Mouse (Mus musculus): ENCODE results near the gene Grn. TPM values are rescaled to one million over a fixed set of nuclear protein-coding genes. Genes with fewer than 3 reads are reported as not detected.
A peak's percentile ranks its signal among the peaks of the same experiment; 100 is the strongest.
"Not testable (repeated sequence)": the region's sequence is repeated elsewhere in the genome, so short reads cannot be mapped to it uniquely, and the experiment has no call there.

Gene Grn
- total RNA-seq (2021), result 10 to 100 TPM; 54.0 to 58.5 TPM

DNA sequence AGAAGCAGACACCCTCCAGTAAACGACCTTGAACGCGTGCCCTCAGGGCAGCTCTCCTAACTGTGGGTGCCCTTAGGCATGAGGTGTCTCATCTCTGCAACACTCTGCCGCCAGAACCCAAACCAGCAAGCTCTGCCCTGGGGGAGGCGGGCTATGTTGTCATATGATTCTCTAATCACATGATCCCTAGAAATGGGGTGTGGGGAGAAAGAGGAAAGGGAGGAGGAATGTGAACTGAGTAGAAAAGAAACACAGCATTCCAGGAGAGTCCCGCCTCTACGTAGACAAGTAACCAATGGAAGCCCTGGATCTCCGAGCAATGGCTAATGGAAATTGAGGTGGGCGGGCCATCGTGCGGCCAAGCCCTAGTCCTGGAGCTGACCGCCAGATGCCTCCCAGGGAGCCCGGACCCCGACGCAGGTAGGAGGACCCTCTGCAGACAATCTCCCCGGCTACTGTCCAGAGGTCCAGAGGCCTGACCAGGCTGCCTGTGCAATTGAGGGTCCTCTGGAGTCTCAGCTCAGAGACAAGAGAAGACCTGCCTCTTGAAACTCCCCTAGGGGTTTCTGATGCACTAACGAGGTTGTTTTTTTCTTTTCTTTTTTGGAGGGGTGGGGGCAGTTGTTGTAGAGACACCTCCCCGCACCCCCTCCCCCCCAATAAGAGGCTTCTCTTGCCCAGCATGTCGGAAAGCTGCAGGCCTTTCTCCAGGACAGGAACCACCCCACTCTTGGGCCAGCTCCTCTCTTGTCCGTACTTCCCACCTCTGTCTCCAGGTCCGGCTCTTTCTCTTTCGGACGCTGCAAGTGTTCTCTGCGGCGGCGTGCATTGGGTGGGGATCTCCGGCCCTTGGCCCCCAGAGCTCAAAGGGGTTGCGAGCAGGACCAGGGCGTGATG is at the start of gene Grn:
Grn (plus strand) TSS at position 195 of the 897 bp plus-strand sequence.
- peak; percentile 87 for DNase-seq
- intact Hi-C loops (cut with DNase I), result loop anchor here (5.0 kb wide), 1 partner anchor 133 kb away; the partner anchor contains the start of gene Atxn7l3

- intact Hi-C loops (cut with DNase I), result loop anchor here (5.0 kb wide), 1 partner anchor 34 kb away; no protein-coding TSS in a partner anchor
- no peak for DNase-seq
Observed at GRCm38 (mm10) chr11:102381341-102382100, 48.6 kb upstream of the Grn start.

- intact Hi-C loops (cut with DNase I), result loop anchor here (5.0 kb wide), 1 partner anchor 35 kb away; no protein-coding TSS in a partner anchor
- DNase-seq, result no peak
Observed at GRCm38 (mm10) chr11:102382794-102383193, 47.3 kb upstream of the Grn start.

- DNase-seq, result no peak
- intact Hi-C loops (cut with DNase I), result loop anchor here (5.0 kb wide), 1 partner anchor 36 kb away; no protein-coding TSS in a partner anchor
Observed at GRCm38 (mm10) chr11:102383365-102384136, 46.6 kb upstream of the Grn start.

DNA sequence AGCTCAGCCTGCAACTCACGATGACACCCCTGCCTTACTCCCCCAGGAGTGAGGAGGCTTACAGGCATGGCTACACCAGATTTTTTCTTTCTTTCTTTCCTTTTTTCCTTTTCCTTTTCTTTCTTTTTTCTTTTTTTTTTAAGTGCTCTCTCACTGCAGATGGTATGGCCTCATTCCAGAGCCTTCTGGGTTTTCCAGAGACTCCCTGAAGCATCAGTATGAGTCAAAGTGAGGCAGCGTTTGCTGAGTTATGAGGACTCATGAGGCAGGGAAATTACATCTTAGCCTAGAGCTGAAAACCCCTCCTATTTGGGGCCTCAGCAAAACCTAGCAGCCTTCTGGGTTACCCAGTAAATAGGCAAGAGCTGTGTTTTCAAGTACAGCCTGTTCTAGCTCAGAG is 45.7 kb upstream of the Grn start:
- DNase-seq, result no peak
- intact Hi-C loops (cut with DNase I), result loop anchor here (5.0 kb wide), 1 partner anchor 37 kb away; no protein-coding TSS in a partner anchor

DNA sequence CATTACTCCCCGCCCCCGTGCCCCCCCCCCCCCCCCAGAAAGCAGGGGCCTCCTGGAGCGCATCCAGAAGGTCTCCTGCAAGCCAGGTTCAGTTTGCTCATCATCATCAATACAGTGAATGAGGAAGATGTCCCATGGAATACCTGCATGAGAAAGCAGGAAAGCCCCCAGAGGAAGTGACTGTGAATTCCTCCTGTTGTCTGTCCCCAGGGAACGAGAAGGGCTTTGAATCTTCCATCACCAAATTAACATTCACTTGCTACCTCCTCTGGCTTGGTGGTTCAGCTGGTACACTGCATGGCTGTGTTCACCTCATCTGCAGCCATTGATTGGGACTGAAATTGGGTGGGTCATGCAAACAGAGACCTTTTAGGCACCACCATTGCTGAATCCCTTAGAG is 45.0 kb upstream of the Grn start:
- intact Hi-C loops (cut with DNase I), result no loop called here

GRCm38 (mm10) chr11:102386121-102386520 is 44.0 kb upstream of the Grn start:
- no peak for DNase-seq
- intact Hi-C loops (cut with DNase I), result no loop called here

More for the DNA sequence above, 45.0 kb upstream of the Grn start:
- no peak for DNase-seq

- intact Hi-C loops (cut with DNase I), result not testable (repeated sequence)
Observed at GRCm38 (mm10) chr11:102389436-102389835, 40.7 kb upstream of the Grn start.

DNA sequence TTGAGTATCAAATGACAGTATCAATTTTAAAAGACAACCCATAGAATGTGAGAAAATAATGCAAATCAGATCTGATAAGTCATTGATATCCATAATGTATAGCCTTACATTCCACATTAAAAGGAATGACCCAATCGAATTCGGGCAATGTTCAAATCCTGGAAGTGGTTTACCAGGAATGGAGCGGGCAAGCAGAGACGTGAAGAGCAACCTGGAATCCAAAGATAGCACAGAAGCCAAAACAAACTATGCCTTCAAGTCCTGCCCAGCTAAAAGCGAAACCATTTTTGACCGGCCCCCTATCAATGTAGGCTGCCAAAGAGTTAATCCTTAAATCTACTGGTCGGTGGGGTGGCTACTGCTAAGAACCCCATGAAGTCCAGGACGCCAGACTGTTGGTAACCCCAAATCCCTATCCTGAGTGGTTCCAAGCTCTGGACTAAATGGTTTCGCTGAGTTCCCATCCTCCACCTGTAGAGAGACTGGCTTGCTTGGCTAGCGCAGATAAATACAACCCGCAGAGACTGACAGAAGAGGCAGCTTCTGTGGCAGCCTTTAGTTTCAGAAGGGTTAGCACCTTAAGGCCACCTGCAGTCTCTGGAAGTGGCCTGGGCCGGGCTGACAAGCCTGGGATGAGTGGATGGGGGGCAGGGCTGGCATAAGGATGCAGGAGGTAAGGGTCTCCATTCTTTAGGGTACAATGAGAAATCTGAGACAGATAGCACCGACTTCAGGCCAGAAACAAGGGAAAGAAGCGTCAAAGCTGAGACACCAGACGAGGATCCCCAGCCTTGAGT is 37.5 kb upstream of the Grn start:
- intact Hi-C loops (cut with DNase I), result no loop called here
- no peak for DNase-seq

More at GRCm38 (mm10) chr11:102389436-102389835, 40.7 kb upstream of the Grn start:
- not testable (repeated sequence) for DNase-seq

DNA sequence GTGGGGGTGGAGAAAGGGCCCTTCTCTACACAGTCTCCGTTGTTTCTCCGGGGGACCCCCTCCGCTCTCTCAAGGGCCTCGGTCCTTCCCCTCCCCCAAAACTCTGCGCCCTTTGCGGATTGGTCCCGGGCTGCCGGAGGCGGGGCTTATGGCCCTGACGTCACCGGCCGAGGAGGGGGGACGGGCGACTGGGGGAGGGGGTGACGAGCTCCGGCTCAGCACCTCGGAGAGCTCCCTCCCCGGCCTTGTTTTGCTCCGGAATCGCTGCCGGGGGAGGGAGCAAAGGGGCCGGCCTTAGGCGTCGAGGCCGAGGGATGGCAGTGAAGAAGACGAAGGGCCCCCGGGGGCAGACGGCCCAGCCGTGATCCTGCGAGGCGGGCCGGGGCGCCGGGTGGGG is 36.9 kb upstream of the Grn start, which contains the start of gene Rundc3a:
Rundc3a (plus strand) TSS at position 166 of the 397 bp plus-strand sequence.
- DNase-seq, result peak; percentile 98
- intact Hi-C loops (cut with DNase I), result no loop called here

GRCm38 (mm10) chr11:102393719-102394420 is 36.2 kb upstream of the Grn start:
- intact Hi-C loops (cut with DNase I), result loop anchor here (2.0 kb wide), 1 partner anchor 73 kb away; no protein-coding TSS in a partner anchor

GRCm38 (mm10) chr11:102394421-102395124 is 35.5 kb upstream of the Grn start:
- intact Hi-C loops (cut with DNase I), result loop anchor here (2.0 kb wide), 1 partner anchor 74 kb away; no protein-coding TSS in a partner anchor
- no peak for DNase-seq

More at GRCm38 (mm10) chr11:102393719-102394420, 36.2 kb upstream of the Grn start:
- peak; percentile 67 for DNase-seq

- intact Hi-C loops (cut with DNase I), result loop anchor here (2.0 kb wide), 1 partner anchor 74 kb away; no protein-coding TSS in a partner anchor
- peak; percentile 61 for DNase-seq
Observed at GRCm38 (mm10) chr11:102395250-102395649, 34.9 kb upstream of the Grn start.

GRCm38 (mm10) chr11:102396263-102396662 is 33.9 kb upstream of the Grn start:
- no peak for DNase-seq
- intact Hi-C loops (cut with DNase I), result no loop called here

DNA sequence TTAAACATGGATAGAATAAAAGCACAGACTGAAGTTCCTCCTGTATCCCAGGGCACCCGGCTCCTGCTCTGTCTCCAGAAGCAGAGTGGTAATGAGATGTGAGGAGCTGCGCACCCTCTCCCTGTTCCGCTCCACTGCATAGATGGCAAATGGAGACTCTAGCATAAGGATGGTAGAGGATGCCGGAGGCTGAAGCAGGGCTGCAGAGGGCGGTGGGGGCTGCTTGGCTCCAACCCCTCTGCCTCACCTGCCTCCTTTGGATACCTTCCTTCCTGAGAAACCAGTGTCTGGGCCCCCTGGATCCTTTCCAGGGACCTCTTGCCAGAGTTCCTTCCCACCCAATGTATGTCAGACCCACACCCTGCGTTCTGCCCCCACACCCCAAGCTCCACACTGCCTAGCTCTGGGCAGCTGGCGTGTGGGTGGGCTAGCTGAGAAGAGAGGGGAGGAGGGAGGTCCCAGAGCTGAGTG is 33.4 kb upstream of the Grn start:
- intact Hi-C loops (cut with DNase I), result no loop called here
- no peak for DNase-seq

DNA sequence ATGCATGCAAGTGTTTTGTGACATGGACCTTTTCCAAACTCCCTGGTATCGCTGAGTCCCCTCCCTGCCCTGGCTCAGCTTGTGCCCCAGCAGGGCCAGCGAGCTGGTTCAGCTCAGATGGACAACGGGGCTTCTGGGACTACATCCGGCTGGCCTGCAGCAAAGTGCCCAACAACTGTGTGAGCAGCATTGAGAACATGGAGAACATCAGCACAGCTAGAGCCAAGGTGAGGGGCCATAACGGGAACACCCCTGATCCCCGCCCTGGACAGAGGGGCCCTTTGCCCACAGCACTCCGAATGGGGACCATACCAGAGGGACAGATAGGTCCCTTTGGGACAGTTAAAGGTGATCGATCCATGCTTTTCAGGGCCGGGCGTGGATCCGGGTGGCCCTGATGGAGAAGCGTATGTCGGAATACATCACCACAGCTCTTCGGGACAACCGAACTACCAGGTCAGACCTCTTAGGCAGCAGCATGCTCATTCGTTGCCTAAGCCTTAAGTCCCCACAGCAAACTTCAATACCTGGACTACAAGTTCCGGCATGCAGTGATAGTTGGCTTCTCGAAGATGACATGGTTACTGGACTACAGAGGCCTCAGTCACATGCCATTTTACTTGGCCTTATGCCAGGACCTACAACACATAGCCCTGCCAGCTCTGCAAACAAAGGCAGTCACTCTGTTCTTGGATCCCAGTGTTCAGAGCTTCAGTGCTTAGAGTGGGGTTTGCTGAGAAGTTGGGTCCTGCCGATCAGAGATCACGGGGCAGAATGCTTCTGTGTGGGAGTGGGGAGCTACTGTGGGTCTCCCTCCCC is 31.9 kb upstream of the Grn start:
- intact Hi-C loops (cut with DNase I), result no loop called here
- peak; percentile 62 for DNase-seq

- no peak for DNase-seq
- intact Hi-C loops (cut with DNase I), result no loop called here
Observed at GRCm38 (mm10) chr11:102399107-102399506, 31.0 kb upstream of the Grn start.
